Mouse (Mus musculus) bone marrow, adult 2 months (tissue): Measurements from ENCODE around the gene Sept4.

ENCODE experiments used
- CTCF ChIP-seq: fragments of 200-500 bp; IDR thresholded peaks from 2 replicates; pipeline ENCODE4 v1.5.1; 2011; ENCODE audit warnings: low read length, control low read depth; ENCODE audit not compliant: control insufficient read depth, insufficient read depth
- POLR2A ChIP-seq: fragments of 200-500 bp; IDR thresholded peaks from 2 replicates; pipeline ENCODE4 v1.6.1; 2011; ENCODE audit warnings: low read depth, mild to moderate bottlenecking, control low read depth, low read length, borderline replicate concordance; ENCODE audit not compliant: control insufficient read depth

- no peak for TF ChIP-seq CTCF
- TF ChIP-seq POLR2A, result no peak
These were observed 70.1 kb downstream of the Sept4 start for GRCm38 (mm10) chr11:87638793-87639192.
